Mouse (Mus musculus) forebrain, embryonic 15.5 days (tissue): ENCODE data around the gene Cfap65. TPM values are rescaled to one million over a fixed set of nuclear protein-coding genes. Genes with fewer than 3 reads are reported as not detected.

Experiments
- ATAC-seq: fragments of 200-750 bp; cut with Nextera tagmentation; replicated peaks from 2 replicates; pipeline ENCODE4 v1.8.0; 2017; ENCODE audit warnings: mild to moderate bottlenecking, moderate TSS enrichment, moderate library complexity
- H3K27ac ChIP-seq: fragments of 300-500 bp; sonication (generic); replicated peaks from 2 replicates; pipeline ENCODE4 v1.5.1; 2015; ENCODE audit warnings: mild to moderate bottlenecking, inconsistent platforms
- H3K27me3 ChIP-seq: fragments of 300-500 bp; sonication (generic); 2 replicates; pipeline ENCODE4 v1.6.1; 2015; ENCODE audit warnings: inconsistent platforms
- H3K36me3 ChIP-seq: fragments of 300-500 bp; sonication (generic); 2 replicates; pipeline ENCODE4 v1.6.1; 2015; ENCODE audit warnings: mild to moderate bottlenecking, inconsistent platforms
- H3K4me1 ChIP-seq: fragments of 300-500 bp; sonication (generic); 2 replicates; pipeline ENCODE4 v1.6.1; 2015; ENCODE audit warnings: inconsistent platforms
- H3K4me2 ChIP-seq: fragments of 300-500 bp; sonication (generic); replicated peaks from 2 replicates; pipeline ENCODE4 v1.6.1; 2015; ENCODE audit warnings: mild to moderate bottlenecking, inconsistent platforms
- H3K4me3 ChIP-seq: fragments of 300-500 bp; sonication (generic); 2 replicates; pipeline ENCODE4 v1.5.1; 2015; ENCODE audit warnings: mild to moderate bottlenecking, inconsistent platforms
- H3K9ac ChIP-seq: fragments of 300-500 bp; sonication (generic); replicated peaks from 2 replicates; pipeline ENCODE4 v1.6.1; 2015; ENCODE audit warnings: mild to moderate bottlenecking, inconsistent platforms
- H3K9me3 ChIP-seq: fragments of 300-500 bp; sonication (generic); 2 replicates; pipeline ENCODE4 v1.6.1; 2016; ENCODE audit warnings: inconsistent platforms
- WGBS: fragments of 180-500 bp; shearing (Covaris S2); methylation state at CpG from one replicate; pipeline ENCODE4 v1.1.7; 2015; ENCODE audit warnings: mixed read lengths; 5-methylcytosine and 5-hydroxymethylcytosine counted together
- polyA plus RNA-seq: library from polyadenylated mRNA; unstranded; fragments of >200 nt; fragmentation: Nextera tagmentation; extraction: Ambion mirVana; gene quantifications from 2 replicates; pipeline ENCODE4 v1.2.1, GENCODE M21; 2015

Cfap65 gene
- polyA plus RNA-seq, 1 experiment from 2014 or later, result 0.67 TPM

- Histone ChIP-seq H3K27me3 (peaks cover 8% of the 10 kb centered on the region; the same call in 1 of the 2 replicates), H3K36me3 (no peaks in the 10 kb centered on the region), H3K9me3 (no peaks in the 10 kb centered on the region), H3K4me2 (no peak overlapping the region), H3K4me3 (no peak overlapping the region), H3K27ac (no peak overlapping the region), H3K4me1 (no peaks in the 10 kb centered on the region), H3K9ac (no peak overlapping the region)
- 40% methylated on average over 6 of the region's 6 CpGs for WGBS
- no peak for ATAC-seq
Observed at GRCm38 (mm10) chr1:74926721-74927120, 8.7 kb downstream of the Cfap65 start.

- H3K4me3 ChIP-seq, result no peak overlapping the region
- no peak overlapping the region for H3K27ac ChIP-seq
- no peaks in the 10 kb centered on the region for H3K4me1 ChIP-seq
- peaks cover 2% of the 10 kb centered on the region; the same call in 1 of the 2 replicates for H3K27me3 ChIP-seq
- no peak overlapping the region for H3K9ac ChIP-seq
- 71% methylated on average over 4 of the region's 4 CpGs for WGBS
- H3K36me3 ChIP-seq, result no peaks in the 10 kb centered on the region
- H3K9me3 ChIP-seq, result no peaks in the 10 kb centered on the region
- no peak for ATAC-seq
- H3K4me2 ChIP-seq, result no peak overlapping the region
Observed at GRCm38 (mm10) chr1:74924464-74924863, 10.9 kb downstream of the Cfap65 start.

GRCm38 (mm10) chr1:74915706-74916105 is 19.7 kb downstream of the Cfap65 start:
- H3K27me3 ChIP-seq, result no peaks in the 10 kb centered on the region; the same call in 1 of the 2 replicates
- no peak overlapping the region for H3K27ac ChIP-seq
- no peak overlapping the region for H3K9ac ChIP-seq
- H3K9me3 ChIP-seq, result no peaks in the 10 kb centered on the region
- 21% methylated on average over 13 of the region's 13 CpGs for WGBS
- H3K4me2 ChIP-seq, result no peak overlapping the region; the same call in 1 of the 2 replicates
- H3K4me3 ChIP-seq, result no peak overlapping the region
- H3K36me3 ChIP-seq, result no peaks in the 10 kb centered on the region
- ATAC-seq, result no peak
- H3K4me1 ChIP-seq, result no peaks in the 10 kb centered on the region

- WGBS, result 21% methylated on average over 6 of the region's 6 CpGs
Observed at GRCm38 (mm10) chr1:74902191-74902590, 33.2 kb downstream of the Cfap65 start.

GRCm38 (mm10) chr1:74901686-74902085 is 33.7 kb downstream of the Cfap65 start:
- H3K4me1 ChIP-seq, result peaks cover 19% of the 10 kb centered on the region
- WGBS, result 6% methylated on average over 3 of the region's 3 CpGs
- no peak for ATAC-seq
- no peak overlapping the region for H3K4me2 ChIP-seq
- H3K27me3 ChIP-seq, result peaks cover 59% of the 10 kb centered on the region
- H3K9me3 ChIP-seq, result no peaks in the 10 kb centered on the region
- no peak overlapping the region for H3K27ac ChIP-seq
- no peak overlapping the region for H3K4me3 ChIP-seq
- no peaks in the 10 kb centered on the region for H3K36me3 ChIP-seq
- no peak overlapping the region for H3K9ac ChIP-seq

More at GRCm38 (mm10) chr1:74902191-74902590, 33.2 kb downstream of the Cfap65 start:
- Histone ChIP-seq H3K27ac (no peak overlapping the region), H3K27me3 (peaks cover 55% of the 10 kb centered on the region), H3K36me3 (no peaks in the 10 kb centered on the region), H3K4me1 (peaks cover 19% of the 10 kb centered on the region), H3K4me3 (no peak overlapping the region), H3K9ac (no peak overlapping the region), H3K9me3 (no peaks in the 10 kb centered on the region), H3K4me2 (no peak overlapping the region)
- no peak for ATAC-seq

GRCm38 (mm10) chr1:74900341-74901285 is 34.8 kb downstream of the Cfap65 start:
- Histone ChIP-seq H3K27me3 (peaks cover 70% of the 10 kb centered on the region), H3K4me2 (peak overlapping the region; percentile 64), H3K36me3 (no peaks in the 10 kb centered on the region), H3K4me1 (peaks cover 19% of the 10 kb centered on the region), H3K9me3 (no peaks in the 10 kb centered on the region), H3K27ac (no peak overlapping the region), H3K9ac (peak overlapping the region; percentile 40; the same call in 1 of the 2 replicates), H3K4me3 (peak overlapping the region; percentile 36)
- no peak for ATAC-seq
- WGBS, result under 1% methylated on average over 65 of the region's 66 CpGs

- Histone ChIP-seq H3K9ac (no peak overlapping the region), H3K4me3 (no peak overlapping the region), H3K4me2 (no peak overlapping the region), H3K27me3 (peaks cover 87% of the 10 kb centered on the region), H3K4me1 (peaks cover 19% of the 10 kb centered on the region), H3K9me3 (no peaks in the 10 kb centered on the region), H3K36me3 (no peaks in the 10 kb centered on the region), H3K27ac (no peak overlapping the region)
- ATAC-seq, result 0 out of 2 replicates have a peak, but pooled peaks have one; percentile 30
- 8% methylated on average over 8 of the region's 10 CpGs for WGBS
Observed at GRCm38 (mm10) chr1:74898656-74899431, 36.6 kb downstream of the Cfap65 start.

- WGBS, result 2% methylated on average over 7 of the region's 7 CpGs
- H3K36me3 ChIP-seq, result no peaks in the 10 kb centered on the region
- H3K9me3 ChIP-seq, result no peaks in the 10 kb centered on the region
- H3K27ac ChIP-seq, result no peak overlapping the region
- no peak overlapping the region for H3K4me2 ChIP-seq
- ATAC-seq, result no peak
- H3K4me1 ChIP-seq, result peaks cover 23% of the 10 kb centered on the region
- H3K27me3 ChIP-seq, result peaks cover 90% of the 10 kb centered on the region
- H3K4me3 ChIP-seq, result no peak overlapping the region
- no peak overlapping the region for H3K9ac ChIP-seq
Observed at GRCm38 (mm10) chr1:74897976-74898375, 37.4 kb downstream of the Cfap65 start.

- ATAC-seq, result 0 out of 2 replicates have a peak, but pooled peaks have one; percentile 21
- no peaks in the 10 kb centered on the region for H3K9me3 ChIP-seq
- no peak overlapping the region for H3K4me2 ChIP-seq
- no peaks in the 10 kb centered on the region for H3K36me3 ChIP-seq
- H3K4me1 ChIP-seq, result peaks cover 22% of the 10 kb centered on the region
- no peak overlapping the region for H3K27ac ChIP-seq
- 13% methylated on average over 4 of the region's 4 CpGs for whole genome bisulfite sequencing
- H3K9ac ChIP-seq, result no peak overlapping the region
- H3K4me3 ChIP-seq, result no peak overlapping the region
- H3K27me3 ChIP-seq, result peaks cover 88% of the 10 kb centered on the region
Observed at GRCm38 (mm10) chr1:74894966-74895365, 40.4 kb downstream of the Cfap65 start.

- Histone ChIP-seq H3K4me3 (peak within 1 kb of the TSS; percentile 23), H3K4me1 (peaks cover 17% of the 10 kb centered on the region), H3K27me3 (peaks cover 89% of the 10 kb centered on the region), H3K36me3 (no peaks in the 10 kb centered on the region), H3K4me2 (peak within 1 kb of the TSS; percentile 37), H3K9me3 (no peaks in the 10 kb centered on the region), H3K9ac (no peak within 1 kb of the TSS; the same call in 1 of the 2 replicates), H3K27ac (no peak within 1 kb of the TSS)
- WGBS, result 4% methylated on average over 25 of the region's 25 CpGs
- 0 out of 2 replicates have a peak, but pooled peaks have one; percentile 3 for ATAC-seq
Observed at GRCm38 (mm10) chr1:74893134-74893855, 42.1 kb downstream of the Cfap65 start, which contains the start of gene Cryba2. Cryba2 (minus strand) TSS chr1:74893143.

- Histone ChIP-seq H3K9me3 (no peaks in the 10 kb centered on the region), H3K27me3 (peaks cover 90% of the 10 kb centered on the region), H3K27ac (no peak overlapping the region), H3K9ac (no peak overlapping the region; the same call in 1 of the 2 replicates), H3K4me3 (peak overlapping the region; percentile 23), H3K36me3 (no peaks in the 10 kb centered on the region), H3K4me1 (peaks cover 14% of the 10 kb centered on the region), H3K4me2 (peak overlapping the region; percentile 37)
- WGBS, result 1% methylated on average over 39 of the region's 39 CpGs
- peak; percentile 17; the same call in 1 of the 2 replicates for ATAC-seq
Observed at GRCm38 (mm10) chr1:74892351-74893133, 42.9 kb downstream of the Cfap65 start.
